Mouse (Mus musculus) cerebellum, adult 2 months (tissue): ENCODE data around the gene Zfp709. TPM values are rescaled to one million over a fixed set of nuclear protein-coding genes. Genes with fewer than 3 reads are reported as not detected.
A peak's percentile ranks its signal among the peaks of the same experiment; 100 is the strongest.
"Not testable (repeated sequence)": the region's sequence is repeated elsewhere in the genome, so short reads cannot be mapped to it uniquely, and the experiment has no call there.

Experiments used
- DNase-seq, 2 experiments: peaks; one replicate each; pipeline ENCODE4 v3.0.0; 2021
- H3K27ac ChIP-seq: fragments of 200-500 bp; 2 replicates; pipeline ENCODE4 v1.5.1; 2012; ENCODE audit warnings: low read length, control low read depth, inconsistent platforms; ENCODE audit not compliant: insufficient read depth
- H3K27me3 ChIP-seq: fragments of 200-500 bp; 2 replicates; pipeline ENCODE4 v1.6.1; 2012; ENCODE audit warnings: inconsistent platforms, mild to moderate bottlenecking, low read length, moderate library complexity; ENCODE audit not compliant: control insufficient read depth, insufficient read depth
- H3K4me1 ChIP-seq: fragments of 200-500 bp; 2 replicates; pipeline ENCODE4 v1.6.1; 2011; ENCODE audit warnings: low read length; ENCODE audit not compliant: control insufficient read depth, insufficient read depth
- H3K4me3 ChIP-seq: fragments of 200-500 bp; replicated peaks from 2 replicates; pipeline ENCODE3; 2011; ENCODE audit warnings: mild to moderate bottlenecking, low read depth, low read length, control low read depth; ENCODE audit not compliant: insufficient read depth
- CTCF ChIP-seq: fragments of 200-500 bp; IDR thresholded peaks from 2 replicates; pipeline ENCODE4 v1.5.1; 2011; ENCODE audit warnings: low read depth, mild to moderate bottlenecking, control low read depth, low read length, moderate library complexity, borderline replicate concordance; ENCODE audit not compliant: insufficient read depth
- POLR2A ChIP-seq: fragments of 200-500 bp; IDR thresholded peaks from 2 replicates; pipeline ENCODE4 v1.6.1; 2011; ENCODE audit warnings: low read length, control low read depth, borderline replicate concordance; ENCODE audit not compliant: insufficient read depth
- WGBS: fragments of 180-500 bp; shearing (Covaris S2); methylation state at CpG from one replicate; pipeline ENCODE4 v1.1.7; 2018; 5-methylcytosine and 5-hydroxymethylcytosine counted together
- polyA plus RNA-seq: library from polyadenylated mRNA; depleted of rRNA; stranded (reverse); fragments of >200 nt; gene quantifications from 2 replicates; pipeline ENCODE4 v1.2.3, GENCODE M21; 2012

Gene Zfp709
- polyA plus RNA-seq, 1 experiment: 4.1 TPM

- not testable (repeated sequence) for H3K4me1 ChIP-seq, DNase-seq, H3K27ac ChIP-seq, H3K27me3 ChIP-seq, H3K4me3 ChIP-seq
Measured at GRCm38 (mm10) chr8:71862038-71862437, 19.8 kb upstream of the Zfp709 start.

- H3K27ac ChIP-seq, DNase-seq, H3K4me1 ChIP-seq, H3K4me3 ChIP-seq, H3K27me3 ChIP-seq: not testable (repeated sequence)
- 41% methylated on average over 11 of the region's 11 CpGs for WGBS
Measured at GRCm38 (mm10) chr8:71900666-71901065, 18.8 kb downstream of the Zfp709 start.

DNA sequence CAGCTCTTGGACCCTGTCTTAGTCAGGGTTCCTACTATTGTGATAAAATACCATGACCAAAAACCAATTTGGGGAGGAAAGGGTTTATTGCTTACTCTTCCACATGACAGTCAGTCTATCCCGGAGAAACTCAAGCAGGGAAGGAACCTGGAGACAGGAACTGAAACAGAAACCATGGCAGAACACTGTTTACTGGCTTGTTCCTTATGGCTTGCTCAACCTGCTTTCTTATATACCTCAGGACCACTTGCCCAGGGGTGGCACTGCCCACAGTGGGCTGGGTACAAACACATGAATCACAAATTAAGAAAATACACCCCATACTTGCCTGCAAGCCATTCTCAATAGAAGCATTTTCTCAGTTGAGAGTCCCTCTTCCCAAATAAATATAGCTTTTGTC, 21.3 kb downstream of the Zfp709 start:
- 56% methylated on average over 1 of the region's 1 CpGs for WGBS
- H3K27ac ChIP-seq, H3K4me1 ChIP-seq, H3K27me3 ChIP-seq, H3K4me3 ChIP-seq, DNase-seq: not testable (repeated sequence)

- no peak for DNase-seq
- Histone ChIP-seq H3K4me1 (no peaks in the 10 kb centered on the region), H3K27me3 (no peaks in the 10 kb centered on the region), H3K4me3 (no peak overlapping the region), H3K27ac (no peak overlapping the region)
- WGBS: 100% methylated on average over 1 of the region's 1 CpGs
- TF ChIP-seq CTCF (no peak), POLR2A (no peak)
Measured at GRCm38 (mm10) chr8:71906809-71907208, 25.0 kb downstream of the Zfp709 start.

GRCm38 (mm10) chr8:71907798-71908257, 26.0 kb downstream of the Zfp709 start:
- Histone ChIP-seq H3K4me3 (peak overlapping the region; percentile 71), H3K27ac (peak overlapping the region; percentile 6; the same call in 1 of the 2 replicates)
- 92% methylated on average over 5 of the region's 5 CpGs for WGBS

GRCm38 (mm10) chr8:71908309-71909261, 26.8 kb downstream of the Zfp709 start, which contains the start of the genes Zfp882 and Zfp617:
Zfp882 (plus strand) TSS chr8:71908608.
Zfp617 (plus strand) TSS chr8:71908635.
- peak; percentile 93 to 94 for DNase-seq
- H3K27ac ChIP-seq: peak within 1 kb of the TSS; percentile 68
- 2% methylated on average over 47 of the region's 47 CpGs for WGBS
- TF ChIP-seq CTCF (peak; percentile 27; the same call in 1 of the 2 replicates), POLR2A (peak; percentile 58; the same call in 1 of the 2 replicates)
- H3K27me3 ChIP-seq: no peaks in the 10 kb centered on the region
- peak within 1 kb of the TSS; percentile 71 for H3K4me3 ChIP-seq
- H3K4me1 ChIP-seq: no peaks in the 10 kb centered on the region

More at GRCm38 (mm10) chr8:71907798-71908257, 26.0 kb downstream of the Zfp709 start:
- Histone ChIP-seq H3K4me1 (no peaks in the 10 kb centered on the region), H3K27me3 (no peaks in the 10 kb centered on the region)
- no peak for DNase-seq
- TF ChIP-seq POLR2A (no peak), CTCF (no peak)

GRCm38 (mm10) chr8:71912286-71912685, 30.5 kb downstream of the Zfp709 start:
- Histone ChIP-seq H3K4me1 (no peaks in the 10 kb centered on the region), H3K4me3 (no peak overlapping the region), H3K27me3 (no peaks in the 10 kb centered on the region), H3K27ac (no peak overlapping the region)
- WGBS: 81% methylated on average over 2 of the region's 2 CpGs
- no peak for TF ChIP-seq CTCF
- no peak for TF ChIP-seq POLR2A
- DNase-seq: no peak

DNA sequence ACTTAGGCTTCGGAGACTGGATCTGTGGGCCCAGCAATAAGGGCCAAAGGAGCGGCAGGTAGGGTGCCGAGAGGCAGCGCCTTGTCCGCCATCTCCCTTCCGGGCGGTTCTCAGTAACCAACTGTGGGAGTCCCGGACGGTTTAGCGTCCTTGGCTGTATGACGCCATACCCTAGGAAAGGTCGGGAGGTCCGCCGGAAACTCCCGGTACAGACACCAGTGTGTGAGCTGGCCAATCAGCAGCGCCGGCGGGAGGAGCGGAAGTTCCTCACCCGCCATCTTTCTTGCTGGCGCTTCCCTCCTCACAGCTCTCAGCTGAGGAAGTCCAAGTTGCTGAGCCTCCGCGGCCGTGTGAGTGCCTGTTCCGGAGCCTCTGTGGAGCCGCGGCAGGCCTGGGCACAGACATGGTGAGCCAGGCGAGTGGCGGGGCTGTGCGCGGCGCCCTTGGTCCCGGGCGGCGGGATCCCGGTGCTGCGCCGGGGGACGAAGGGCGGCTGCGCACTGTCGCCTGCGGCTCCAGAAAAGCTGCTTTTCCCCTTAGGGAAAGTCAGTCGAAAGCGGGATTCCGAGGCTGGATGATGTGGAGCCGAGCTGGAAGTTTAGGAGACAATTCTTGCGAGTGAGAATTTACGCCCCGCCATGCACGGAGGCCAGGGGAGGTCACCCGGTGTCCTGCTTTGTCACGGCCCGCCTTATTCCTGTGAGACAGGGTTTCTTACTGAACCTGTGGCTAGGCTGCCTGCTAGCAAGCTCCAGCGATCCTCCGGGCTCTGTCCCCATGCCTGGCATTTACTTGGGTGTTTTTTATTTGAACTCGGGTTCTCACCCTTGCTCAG, 41.0 kb downstream of the Zfp709 start:
- WGBS: under 1% methylated on average over 57 of the region's 57 CpGs
- peak overlapping the region; percentile 65 for H3K4me3 ChIP-seq
- peaks cover 3% of the 10 kb centered on the region; the same call in 1 of the 2 replicates for H3K4me1 ChIP-seq
- TF ChIP-seq CTCF: no peak
- peak; percentile 80 for TF ChIP-seq POLR2A
- DNase-seq: peak; percentile 95 to 98
- no peaks in the 10 kb centered on the region for H3K27me3 ChIP-seq
- H3K27ac ChIP-seq: peak overlapping the region; percentile 92
